Mouse (Mus musculus) hindbrain, embryonic 14.5 days (tissue): ENCODE results near the gene 2310030G06Rik. TPM values are rescaled to one million over a fixed set of nuclear protein-coding genes. Genes with fewer than 3 reads are reported as not detected.

ENCODE experiments used
- ATAC-seq: fragments of 200-750 bp; cut with Nextera tagmentation; 2 replicates; pipeline ENCODE4 v1.8.0; 2017; ENCODE audit warnings: moderate number of reproducible peaks, mild to moderate bottlenecking, moderate TSS enrichment, moderate library complexity; ENCODE audit not compliant: low FRiP score
- DNase-seq: peaks from one replicate; pipeline ENCODE4 v3.0.0-alpha.2; 2015; ENCODE audit warnings: low spot score
- H3K27ac ChIP-seq: fragments of 300-500 bp; sonication (generic); 2 replicates; pipeline ENCODE4 v1.5.1; 2014; ENCODE audit warnings: mild to moderate bottlenecking, moderate library complexity
- H3K27me3 ChIP-seq: fragments of 300-500 bp; sonication (generic); 2 replicates; pipeline ENCODE4 v1.6.1; 2014; ENCODE audit warnings: mild to moderate bottlenecking, low read length, mixed read lengths; ENCODE audit not compliant: control insufficient read depth, insufficient read depth
- H3K36me3 ChIP-seq: fragments of 300-500 bp; sonication (generic); replicated peaks from 2 replicates; pipeline ENCODE4 v1.6.1; 2014; ENCODE audit not compliant: control insufficient read depth, insufficient read depth
- H3K4me1 ChIP-seq: fragments of 300-500 bp; sonication (generic); replicated peaks from 2 replicates; pipeline ENCODE4 v1.6.1; 2014; ENCODE audit warnings: antibody characterized with exemption, low read length, mixed read lengths; ENCODE audit not compliant: control insufficient read depth, insufficient read depth
- H3K4me2 ChIP-seq: fragments of 300-500 bp; sonication (generic); replicated peaks from 2 replicates; pipeline ENCODE4 v1.6.1; 2014; ENCODE audit warnings: mild to moderate bottlenecking, moderate library complexity
- H3K4me3 ChIP-seq: fragments of 300-500 bp; sonication (generic); replicated peaks from 2 replicates; pipeline ENCODE4 v1.5.1; 2014; ENCODE audit warnings: mild to moderate bottlenecking, low read length
- H3K9ac ChIP-seq: fragments of 300-500 bp; sonication (generic); 2 replicates; pipeline ENCODE4 v1.6.1; 2014
- H3K9me3 ChIP-seq: fragments of 300-500 bp; sonication (generic); 2 replicates; pipeline ENCODE4 v1.6.1; 2016; ENCODE audit warnings: low read length; ENCODE audit not compliant: control insufficient read depth
- WGBS: fragments of 180-500 bp; shearing (Covaris S2); extraction: QIAGEN DNeasy Blood & Tissue Kit; methylation state at CpG from one replicate; pipeline ENCODE4 v1.1.7; 2014; 5-methylcytosine and 5-hydroxymethylcytosine counted together
- polyA plus RNA-seq: library from polyadenylated mRNA; unstranded; fragments of >200 nt; fragmentation: Nextera tagmentation; extraction: Ambion mirVana; gene quantifications from 2 replicates; pipeline ENCODE4 v1.2.1, GENCODE M21; 2014

2310030G06Rik gene
- polyA plus RNA-seq, 1 experiment from 2014 or later = 2.1 TPM

DNA sequence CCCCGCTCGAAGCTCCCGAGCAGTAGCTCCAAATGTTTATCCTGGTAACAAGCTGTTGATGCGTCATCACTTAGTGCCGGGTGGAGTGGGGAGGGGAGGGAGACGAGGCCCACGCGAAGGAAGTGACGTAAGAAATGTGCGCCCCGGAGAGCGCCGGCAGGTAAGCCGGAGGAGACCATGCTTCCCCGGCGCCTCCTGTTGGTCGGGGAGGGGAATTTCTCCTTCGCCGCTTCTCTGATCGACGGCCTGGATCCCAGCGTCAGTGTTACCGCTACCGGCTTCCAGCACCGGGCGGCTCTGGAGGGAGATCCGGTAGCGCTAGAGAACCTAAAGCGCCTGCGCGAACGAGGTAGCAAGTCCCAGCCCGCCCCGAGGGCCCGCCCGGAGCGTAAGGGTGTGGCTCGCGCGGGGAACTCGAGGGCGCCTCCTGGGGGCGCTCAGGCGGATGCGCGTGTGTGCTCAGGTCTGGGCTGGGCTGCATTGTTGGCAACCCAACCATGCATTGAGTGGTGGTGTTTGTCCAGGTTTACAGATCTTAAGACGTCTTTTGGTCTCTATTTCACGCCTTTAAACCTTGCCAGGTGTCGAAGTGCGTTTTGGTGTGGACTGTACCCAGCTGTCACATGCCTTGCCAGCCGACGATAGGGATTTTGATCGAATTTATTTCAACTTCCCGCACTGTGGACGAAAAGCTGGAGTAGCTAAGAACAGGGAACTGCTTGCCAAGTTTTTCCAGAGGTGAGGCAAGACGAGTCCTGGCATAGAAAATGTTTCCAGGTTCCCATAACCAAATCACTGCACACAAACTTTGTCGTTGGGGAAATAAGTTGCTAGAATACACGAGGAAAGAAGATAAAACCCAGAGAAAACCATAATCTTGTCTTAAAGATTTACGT is 22.0 kb upstream of the 2310030G06Rik start, which contains the start of gene Fdxacb1:
Gene Fdxacb1 (plus strand): TSS at position 130 of the 896 bp plus-strand sequence.
- Histone ChIP-seq H3K27me3 (no peaks in the 10 kb centered on the region), H3K36me3 (peaks cover 10% of the 10 kb centered on the region; the same call in 1 of the 2 replicates), H3K27ac (peak within 1 kb of the TSS; percentile 88), H3K4me1 (peaks cover 16% of the 10 kb centered on the region), H3K9ac (peak within 1 kb of the TSS; percentile 69), H3K9me3 (no peaks in the 10 kb centered on the region), H3K4me2 (peak within 1 kb of the TSS; percentile 85), H3K4me3 (peak within 1 kb of the TSS; percentile 55)
- ATAC-seq = peak; percentile 95
- DNase-seq = peak; percentile 100
- WGBS = 5% methylated on average over 59 of the region's 59 CpGs

DNA sequence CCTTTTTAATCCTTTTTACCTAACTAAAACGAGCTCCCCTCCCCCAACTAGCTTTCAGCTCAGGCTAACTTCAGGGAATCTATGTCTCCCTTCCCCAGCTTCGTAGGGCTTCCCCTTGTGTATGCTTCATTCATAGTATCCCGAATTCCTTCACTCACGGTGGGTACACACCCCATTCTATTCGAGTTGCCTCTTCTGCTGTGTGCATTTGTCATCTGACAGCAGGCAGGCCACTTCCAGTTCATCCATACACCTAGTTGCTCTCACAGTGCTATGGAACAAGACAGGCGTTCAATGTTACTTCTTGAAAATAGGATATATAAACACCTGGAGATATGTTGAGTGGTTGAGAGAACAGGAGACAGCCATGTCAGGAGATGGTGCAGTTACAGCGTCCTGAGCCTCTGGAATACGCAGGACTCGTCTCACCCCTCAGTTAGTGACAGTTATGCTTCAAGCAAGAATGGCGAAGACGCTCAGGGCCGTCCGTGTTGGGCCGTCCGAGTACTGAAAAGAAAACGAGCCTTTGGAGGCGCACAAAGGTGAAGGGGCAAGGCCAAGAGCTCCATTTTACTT is 21.3 kb upstream of the 2310030G06Rik start:
- Histone ChIP-seq H3K27ac (peak overlapping the region; percentile 88), H3K4me3 (peak overlapping the region; percentile 55), H3K9ac (peak overlapping the region; percentile 69), H3K36me3 (peaks cover 10% of the 10 kb centered on the region; the same call in 1 of the 2 replicates), H3K4me2 (peak overlapping the region; percentile 85), H3K9me3 (no peaks in the 10 kb centered on the region), H3K27me3 (no peaks in the 10 kb centered on the region), H3K4me1 (peaks cover 16% of the 10 kb centered on the region)
- DNase-seq = no peak
- peak; percentile 51 for ATAC-seq
- WGBS = 6% methylated on average over 17 of the region's 17 CpGs

DNA sequence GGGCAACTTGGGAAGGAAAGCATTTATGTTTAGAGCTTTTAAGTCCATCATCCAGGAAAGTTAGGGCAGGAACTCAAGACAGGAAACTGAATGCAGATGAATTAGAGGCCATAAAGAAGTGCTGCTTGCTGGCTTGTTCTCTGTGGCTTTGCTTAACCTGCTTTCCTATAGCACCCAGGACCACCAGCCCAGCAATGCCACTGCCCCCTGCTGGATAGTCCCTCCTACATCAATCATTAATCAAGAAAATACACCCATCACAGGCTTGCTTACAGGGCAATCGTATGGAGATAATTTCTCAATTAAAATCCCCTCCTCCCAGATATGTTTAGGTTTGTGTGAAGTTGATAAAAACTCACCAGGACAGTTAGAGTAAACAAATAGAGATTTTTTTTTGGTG is 17.0 kb upstream of the 2310030G06Rik start:
- H3K36me3 ChIP-seq = no peaks in the 10 kb centered on the region
- peak; percentile 54 for DNase-seq
- H3K9me3 ChIP-seq = no peaks in the 10 kb centered on the region
- 77% methylated on average over 1 of the region's 1 CpGs for WGBS
- H3K27me3 ChIP-seq = no peaks in the 10 kb centered on the region; the same call in 1 of the 2 replicates
- ATAC-seq = no peak
- H3K27ac ChIP-seq = no peak overlapping the region
- H3K4me1 ChIP-seq = peaks cover 7% of the 10 kb centered on the region; the same call in 1 of the 2 replicates
- H3K4me2 ChIP-seq = no peak overlapping the region
- H3K9ac ChIP-seq = no peak overlapping the region
- no peak overlapping the region for H3K4me3 ChIP-seq

DNA sequence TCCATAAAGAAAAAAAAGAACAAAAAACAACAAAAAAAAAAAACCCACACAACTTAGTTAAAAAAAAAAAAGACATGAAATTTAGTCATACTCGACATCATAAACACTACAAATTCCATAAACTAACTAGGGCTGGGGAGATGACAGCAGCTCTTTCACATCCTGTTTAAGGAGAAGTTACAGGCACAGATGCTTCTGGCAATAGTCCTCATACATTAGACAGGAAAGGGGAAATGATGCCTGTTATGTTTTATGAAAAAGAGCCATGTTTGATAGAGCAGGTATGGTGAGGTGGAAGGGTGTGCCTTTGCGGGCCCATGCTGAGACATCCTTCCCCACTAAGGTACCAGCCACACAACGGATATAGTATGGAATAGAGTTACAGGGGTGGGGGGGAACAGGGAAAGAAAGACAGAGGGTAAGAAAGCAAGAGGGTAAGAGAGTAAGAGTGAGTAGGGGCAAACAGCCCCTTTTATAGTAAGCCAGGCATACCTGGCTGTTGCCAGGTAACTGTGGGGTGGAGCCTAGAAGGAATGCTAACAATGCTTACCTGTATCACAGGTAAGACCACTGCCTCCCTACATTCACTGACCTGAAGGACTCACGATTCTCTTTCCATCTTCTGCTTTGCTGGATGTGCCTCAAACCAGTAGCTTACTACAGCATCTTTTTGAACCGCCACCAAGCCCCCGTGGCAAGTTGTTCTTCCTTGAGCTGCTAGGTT is 15.3 kb upstream of the 2310030G06Rik start:
- no peak for DNase-seq
- no peaks in the 10 kb centered on the region for H3K4me1 ChIP-seq
- ATAC-seq = no peak
- no peaks in the 10 kb centered on the region for H3K9me3 ChIP-seq
- no peaks in the 10 kb centered on the region; the same call in 1 of the 2 replicates for H3K27me3 ChIP-seq
- no peak overlapping the region for H3K27ac ChIP-seq
- 65% methylated on average over 6 of the region's 6 CpGs for WGBS
- no peak overlapping the region for H3K9ac ChIP-seq
- no peak overlapping the region for H3K4me2 ChIP-seq
- H3K4me3 ChIP-seq = no peak overlapping the region
- H3K36me3 ChIP-seq = no peaks in the 10 kb centered on the region

DNA sequence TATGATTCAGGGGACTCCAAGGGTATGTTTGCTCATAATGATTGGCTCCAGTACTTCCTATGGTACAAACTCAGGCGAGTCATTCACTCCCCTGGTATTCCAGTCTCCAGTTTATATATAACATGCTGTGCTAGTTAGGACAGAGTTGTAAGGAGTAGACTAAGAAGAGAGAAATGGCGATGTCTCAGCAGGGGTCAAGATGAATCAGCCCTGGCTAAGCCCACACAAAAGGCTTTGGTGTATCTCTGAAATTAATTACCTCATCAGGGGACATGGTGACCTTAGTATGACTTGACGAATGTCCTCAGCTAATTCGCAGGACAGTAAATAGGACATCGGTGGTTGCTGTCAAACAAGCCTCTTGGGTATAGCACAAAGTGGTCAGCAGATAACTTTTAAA is 10.4 kb upstream of the 2310030G06Rik start:
- Histone ChIP-seq H3K9me3 (no peaks in the 10 kb centered on the region), H3K27me3 (no peaks in the 10 kb centered on the region; the same call in 1 of the 2 replicates), H3K4me2 (no peak overlapping the region), H3K36me3 (no peaks in the 10 kb centered on the region), H3K4me1 (no peaks in the 10 kb centered on the region; the same call in 1 of the 2 replicates), H3K4me3 (no peak overlapping the region), H3K9ac (no peak overlapping the region), H3K27ac (no peak overlapping the region)
- ATAC-seq (no peak), DNase-seq (no peak)
- 43% methylated on average over 5 of the region's 5 CpGs for WGBS

DNA sequence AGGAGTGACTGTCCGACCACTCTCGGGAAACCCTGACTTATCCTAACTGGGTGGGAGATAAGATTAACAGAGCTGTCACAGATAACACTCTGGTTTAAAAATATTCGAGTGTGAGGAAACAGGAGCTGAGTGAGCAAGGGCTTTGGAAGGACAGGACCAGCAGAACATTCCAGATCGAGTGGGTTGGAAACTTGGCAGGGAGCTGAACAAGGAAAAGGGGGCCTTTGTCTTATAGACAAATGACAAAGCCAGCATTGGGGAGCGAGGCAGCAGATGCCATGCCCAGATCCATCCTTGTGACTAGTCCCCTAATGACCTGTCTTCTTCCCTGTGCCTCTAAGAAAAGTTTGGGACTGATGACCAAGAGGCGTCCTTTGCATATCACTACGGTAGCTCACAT is 7.6 kb upstream of the 2310030G06Rik start:
- Histone ChIP-seq H3K27ac (no peak overlapping the region), H3K9me3 (no peaks in the 10 kb centered on the region), H3K4me2 (no peak overlapping the region), H3K27me3 (no peaks in the 10 kb centered on the region), H3K9ac (no peak overlapping the region), H3K4me3 (no peak overlapping the region), H3K4me1 (no peaks in the 10 kb centered on the region; the same call in 1 of the 2 replicates), H3K36me3 (no peaks in the 10 kb centered on the region)
- DNase-seq (no peak), ATAC-seq (no peak)
- WGBS = 72% methylated on average over 7 of the region's 7 CpGs

DNA sequence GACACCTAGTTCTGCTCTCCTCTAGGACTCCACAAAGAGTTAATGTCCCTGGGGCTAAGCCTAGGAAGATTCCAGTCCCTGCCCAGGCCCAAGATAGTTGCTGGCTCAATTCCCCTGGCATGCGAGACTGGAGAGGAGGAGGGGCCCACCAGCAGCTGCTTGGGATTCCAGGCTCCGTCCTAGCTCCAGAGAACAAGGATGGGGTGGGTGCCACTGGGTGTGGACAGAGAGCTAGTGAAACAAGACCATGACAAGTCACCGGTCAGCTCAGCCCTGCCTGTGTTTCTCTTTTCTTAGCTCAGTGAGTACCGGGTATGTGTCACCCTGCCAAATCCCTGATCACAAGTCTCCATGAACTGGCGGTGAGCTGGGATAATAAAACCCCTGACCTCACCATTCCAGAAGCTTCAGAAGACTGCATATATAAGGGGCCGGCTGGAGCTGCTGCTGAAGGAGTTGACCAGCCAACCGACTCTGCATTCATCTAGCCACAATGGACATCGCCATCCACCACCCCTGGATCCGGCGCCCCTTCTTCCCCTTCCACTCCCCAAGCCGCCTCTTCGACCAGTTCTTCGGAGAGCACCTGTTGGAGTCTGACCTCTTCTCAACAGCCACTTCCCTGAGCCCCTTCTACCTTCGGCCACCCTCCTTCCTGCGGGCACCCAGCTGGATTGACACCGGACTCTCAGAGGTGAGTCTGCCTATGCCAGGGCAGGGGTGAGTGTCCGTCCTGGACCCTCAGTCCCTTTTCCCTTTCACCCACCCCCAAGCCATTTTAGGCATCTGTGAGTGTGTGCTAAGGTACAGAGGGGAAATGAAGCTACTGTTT is 6.7 kb upstream of the 2310030G06Rik start:
- Histone ChIP-seq H3K9me3 (no peaks in the 10 kb centered on the region), H3K27me3 (no peaks in the 10 kb centered on the region), H3K4me3 (no peak overlapping the region), H3K9ac (no peak overlapping the region), H3K4me1 (no peaks in the 10 kb centered on the region; the same call in 1 of the 2 replicates), H3K27ac (no peak overlapping the region), H3K36me3 (no peaks in the 10 kb centered on the region), H3K4me2 (no peak overlapping the region)
- WGBS = 70% methylated on average over 17 of the region's 17 CpGs
- DNase-seq = no peak
- ATAC-seq = no peak

DNA sequence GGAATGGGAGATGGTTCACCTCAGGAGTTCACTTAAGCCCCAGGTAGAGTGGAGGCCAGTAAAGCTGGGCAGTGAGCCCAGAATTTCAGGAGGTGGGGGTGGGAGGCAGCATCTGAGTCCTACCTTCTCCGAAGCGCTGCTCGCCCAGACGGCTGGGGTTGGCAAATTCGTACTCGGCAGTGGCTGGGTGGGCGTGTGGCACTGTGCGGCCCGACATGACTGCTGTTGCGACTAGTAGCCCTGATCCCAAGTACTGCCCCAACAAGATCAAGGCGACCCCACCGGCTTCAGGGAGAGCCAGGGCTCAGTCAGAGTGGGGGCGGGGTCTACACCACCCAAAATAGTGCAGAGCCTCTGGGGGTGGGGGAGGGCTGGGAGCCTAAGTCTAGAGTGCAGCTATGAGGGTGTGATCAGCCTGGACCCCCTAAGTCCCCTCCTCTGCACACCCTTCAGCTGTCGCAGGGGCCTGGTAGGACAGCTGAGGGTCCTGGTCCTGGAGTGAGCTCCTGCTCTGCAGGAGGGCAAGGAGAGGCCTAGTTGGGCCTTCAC is 5.8 kb upstream of the 2310030G06Rik start, which contains the start of gene Hspb2:
Gene Hspb2 (minus strand): TSS at position 301 of the 549 bp plus-strand sequence.
- no peak within 1 kb of the TSS for H3K4me2 ChIP-seq
- DNase-seq = no peak
- no peak for ATAC-seq
- no peaks in the 10 kb centered on the region for H3K27me3 ChIP-seq
- no peaks in the 10 kb centered on the region for H3K9me3 ChIP-seq
- H3K27ac ChIP-seq = no peak within 1 kb of the TSS
- H3K4me3 ChIP-seq = no peak within 1 kb of the TSS
- WGBS = 62% methylated on average over 14 of the region's 14 CpGs
- H3K4me1 ChIP-seq = no peaks in the 10 kb centered on the region; the same call in 1 of the 2 replicates
- no peak within 1 kb of the TSS for H3K9ac ChIP-seq
- H3K36me3 ChIP-seq = no peaks in the 10 kb centered on the region
